Mouse (Mus musculus): Measurements from ENCODE around the gene Btbd35f17. TPM values are rescaled to one million over a fixed set of nuclear protein-coding genes. Genes with fewer than 3 reads are reported as not detected.
"Not testable (repeated sequence)": the region's sequence is repeated elsewhere in the genome, so short reads cannot be mapped to it uniquely, and the experiment has no call there.

The Btbd35f17 gene
- total RNA-seq (2021) (not detected), polyA plus RNA-seq (2012; rRNA removed) (not detected in 2 replicates)
- long read RNA-seq = 0 reads

DNA sequence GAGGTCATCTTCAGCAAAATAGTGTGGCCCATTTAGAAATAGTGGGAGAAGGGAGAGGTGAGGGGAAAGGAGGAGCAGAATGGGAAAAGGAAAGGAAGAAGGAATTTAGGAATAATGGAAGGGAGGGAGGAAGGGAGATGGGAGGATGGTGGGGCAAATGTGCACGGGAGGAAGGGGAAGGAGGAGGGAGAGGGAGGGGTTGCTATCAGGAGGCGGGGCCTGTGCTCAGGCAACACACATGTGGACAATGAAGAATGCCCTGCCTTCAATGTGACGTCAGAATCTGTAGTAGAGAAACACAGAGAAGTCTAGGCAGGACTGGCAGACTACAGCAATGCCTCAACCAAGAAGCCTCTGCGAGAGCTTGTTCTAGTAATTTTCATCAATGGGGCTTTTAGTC is at the start of gene Btbd35f17:
Btbd35f17 (plus strand) TSS at position 301 of the 400 bp plus-strand sequence.
- H3K27me3 ChIP-seq (ENCODE audit: control insufficient read depth, insufficient read depth, low read length); H3K4me3 ChIP-seq; H3K27ac ChIP-seq; H3K79me2 ChIP-seq (replicated peaks; ENCODE audit: control insufficient read depth, insufficient read depth, low read length); H3K4me1 ChIP-seq (ENCODE audit: control insufficient read depth, insufficient read depth, low read length); H3K9ac ChIP-seq (ENCODE audit: low read depth, low read length); intact Hi-C loops (cut with DNase I); DNase-seq; H3K36me3 ChIP-seq (ENCODE audit: control insufficient read depth, insufficient read depth, low read length): not testable (repeated sequence)
- WGBS = 90% methylated on average over 2 of the region's 4 CpGs

Other genes starting within 250 kb of the Btbd35f17 start
- not detected for gene Btbd35f28, start 174.1 kb upstream of the Btbd35f17 start, total RNA-seq (2021)
- gene Btbd35f28, start 174.1 kb upstream of the Btbd35f17 start, polyA plus RNA-seq (2012; rRNA removed) = not detected in 2 replicates
- gene Btbd35f20, start 79.4 kb upstream of the Btbd35f17 start, total RNA-seq (2021) = not detected
- not detected in 2 replicates for gene Btbd35f20, start 79.4 kb upstream of the Btbd35f17 start, polyA plus RNA-seq (2012; rRNA removed)